Mouse (Mus musculus): ENCODE measurements around the gene Tk1.

The Tk1 gene

DNA sequence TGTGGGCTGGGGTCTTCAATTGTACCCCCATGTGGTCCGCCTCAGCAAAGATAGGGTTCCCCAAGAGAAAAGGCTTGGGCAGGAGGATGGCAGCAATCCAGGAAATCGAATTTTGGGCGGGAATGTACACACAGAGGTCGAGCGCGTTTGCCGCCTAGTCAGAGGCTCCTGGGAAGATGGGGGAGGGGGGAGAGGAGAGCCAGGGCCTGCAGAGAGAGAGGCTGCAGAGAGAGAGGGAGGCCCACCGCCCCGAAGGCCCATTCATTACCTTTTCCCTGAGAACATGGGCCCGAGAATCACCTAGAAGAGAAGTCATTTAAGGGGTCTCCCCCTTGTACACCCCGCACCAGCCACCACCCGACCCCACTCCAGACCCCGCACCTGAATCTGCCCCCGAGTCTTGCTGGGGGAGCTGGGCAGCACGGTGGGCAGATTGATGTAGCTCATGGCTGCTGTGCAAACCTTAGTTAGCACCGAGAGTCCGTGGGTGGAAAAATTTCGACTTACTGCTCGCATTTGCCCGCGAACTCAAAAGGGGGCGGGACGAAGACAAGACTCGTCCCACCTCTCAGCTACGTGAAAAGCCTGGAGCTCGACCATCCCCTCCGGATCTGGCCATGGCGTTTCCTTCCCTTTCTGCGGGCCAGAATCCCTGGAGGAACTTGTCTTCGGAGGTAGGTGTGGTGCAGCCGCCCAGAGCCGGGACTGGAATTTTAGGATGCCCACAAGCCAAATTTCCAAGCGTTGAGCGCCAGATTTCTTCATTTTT, at the start of gene Tk1, which contains the start of gene Afmid:
Tk1 (minus strand) TSS at position 760 of the 769 bp plus-strand sequence.
Afmid (plus strand) TSS at position 592 of the 769 bp plus-strand sequence.
- DNase-seq: peak; percentile 76

DNA sequence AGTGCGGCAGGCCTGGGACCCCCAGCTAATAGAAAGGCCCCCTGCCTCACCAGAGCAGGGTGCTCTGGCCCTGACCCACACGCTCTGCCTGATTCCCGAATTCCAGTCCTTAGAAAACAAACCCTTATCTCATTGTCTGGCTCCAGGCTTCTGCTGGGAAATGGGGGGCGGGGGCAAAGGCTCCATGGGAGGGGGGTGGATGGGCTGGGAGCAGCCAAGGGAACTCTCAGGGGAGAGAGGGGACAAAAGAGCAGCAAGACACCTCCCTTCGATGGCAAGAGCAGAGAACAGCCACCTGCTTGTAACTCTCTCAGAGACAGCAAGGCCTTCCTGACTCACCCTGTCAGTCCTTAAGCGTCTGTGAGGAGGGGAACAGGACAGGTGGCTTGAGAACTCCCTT, 49.8 kb upstream of the Tk1 start:
- peak; percentile 43 for DNase-seq

GRCm38 (mm10) chr11:117874419-117874818, 48.5 kb upstream of the Tk1 start:
- DNase-seq: peak; percentile 71

GRCm38 (mm10) chr11:117872861-117873608, 47.1 kb upstream of the Tk1 start, which contains the start of gene Tha1:
TSS of gene Tha1 (minus strand) at chr11:117873481.
- DNase-seq: peak; percentile 73

DNA sequence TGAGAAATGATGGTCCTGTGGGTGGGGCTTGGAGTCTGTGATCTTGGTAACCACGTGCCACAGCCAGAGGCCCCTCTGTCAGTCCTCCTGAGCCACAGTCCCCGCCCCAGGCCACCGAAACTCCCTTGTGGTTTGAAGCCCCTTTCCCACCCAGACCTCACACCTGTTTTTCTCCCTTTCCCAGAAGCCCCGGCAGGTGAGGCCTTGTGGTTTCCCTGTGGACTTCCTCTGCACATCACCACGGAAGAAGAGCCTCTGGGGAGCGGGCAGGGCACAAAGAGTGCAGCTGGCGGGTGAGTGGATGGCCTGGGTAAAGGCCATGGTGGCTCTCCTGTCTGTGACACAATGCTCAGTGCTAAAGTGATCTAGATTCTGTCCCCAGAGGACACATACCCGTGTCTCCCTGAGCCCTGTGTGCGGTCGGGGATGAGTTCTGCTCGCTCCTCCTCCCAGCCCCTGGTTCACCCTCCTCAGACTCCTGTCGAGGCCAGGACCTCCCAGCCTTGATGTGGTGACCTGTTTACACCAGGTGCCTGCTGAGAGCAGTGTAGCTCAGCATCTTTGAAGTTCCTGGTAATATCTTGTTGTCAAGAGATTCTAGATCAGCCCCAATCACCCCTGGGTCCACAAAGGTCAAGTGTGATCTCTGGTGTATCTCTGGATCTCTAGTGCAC, 46.2 kb upstream of the Tk1 start:
- peak; percentile 95 for DNase-seq

DNA sequence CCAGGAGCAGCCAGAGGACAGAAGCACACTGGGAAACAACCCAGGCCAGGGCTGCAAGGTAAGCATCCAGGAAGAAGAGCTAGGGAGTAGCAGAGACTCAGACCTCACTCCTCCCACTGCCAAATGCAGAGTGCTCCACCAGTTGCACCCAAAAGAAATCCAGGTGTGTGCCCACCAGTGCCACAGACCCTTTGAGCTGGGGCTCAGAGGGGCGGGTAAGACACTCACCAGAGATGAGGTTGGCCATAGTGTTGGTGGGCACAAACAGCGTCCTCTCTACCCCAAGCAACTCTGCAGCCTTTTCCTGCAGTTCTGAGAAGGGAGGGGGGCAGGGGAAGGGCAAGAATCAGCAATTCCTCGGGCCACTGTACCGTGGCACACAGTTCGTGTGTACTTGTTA, 45.5 kb upstream of the Tk1 start:
- peak; percentile 61 for DNase-seq

DNA sequence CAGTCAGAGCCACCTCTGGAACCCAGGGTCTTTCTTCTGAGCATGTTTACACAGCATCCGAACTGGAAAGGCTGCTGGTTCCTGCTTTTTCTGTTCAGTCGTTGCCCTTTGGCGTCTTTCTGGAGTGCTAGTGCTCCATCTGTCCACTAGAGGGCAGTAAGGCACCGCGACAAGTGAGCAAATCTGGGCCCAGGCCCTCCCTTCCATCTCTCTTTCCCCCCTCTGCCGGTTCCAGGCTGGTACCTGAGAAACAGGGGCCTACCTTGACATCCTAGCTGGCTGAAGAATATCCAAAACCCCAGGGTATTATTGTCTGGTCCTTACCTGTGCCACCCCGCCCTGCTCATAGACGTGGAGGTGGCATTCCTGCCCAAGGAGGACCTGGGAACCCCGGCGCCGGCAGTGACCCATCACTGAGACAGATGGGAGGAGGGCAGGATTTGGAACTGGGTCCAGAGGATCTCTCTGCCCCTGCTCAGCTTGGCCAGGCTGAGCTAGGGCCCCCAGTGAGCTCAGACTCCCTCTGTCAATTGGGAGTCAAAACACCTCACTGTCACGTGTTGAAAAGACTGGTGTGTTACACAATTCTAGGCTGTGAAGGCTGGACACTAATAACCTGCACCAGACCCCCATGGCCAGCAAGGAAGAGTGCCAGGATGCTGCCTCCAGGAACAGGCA, 44.9 kb upstream of the Tk1 start:
- peak; percentile 86 for DNase-seq

GRCm38 (mm10) chr11:117865988-117866387, 40.1 kb upstream of the Tk1 start:
- DNase-seq: no peak

DNA sequence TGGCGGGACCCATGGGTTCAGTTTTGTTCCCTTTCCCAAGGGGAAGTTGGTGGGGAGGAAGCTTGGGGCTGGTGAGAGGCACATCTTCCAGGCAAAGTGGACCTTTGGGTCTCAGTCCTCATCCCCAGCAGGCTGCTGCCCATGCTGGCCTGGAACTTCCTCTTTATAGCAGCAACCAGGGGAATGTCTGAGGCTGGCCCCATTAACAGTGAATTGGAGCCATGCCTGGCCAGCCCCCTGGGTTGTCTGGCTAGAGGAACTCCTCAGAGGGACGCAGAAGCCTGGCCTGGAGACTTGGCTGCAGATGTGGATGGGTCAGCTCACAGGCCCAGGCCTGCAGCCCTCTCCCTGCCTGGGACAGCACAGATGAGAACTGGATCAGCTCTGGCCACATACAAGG, 38.9 kb upstream of the Tk1 start:
- no peak for DNase-seq

- no peak for DNase-seq
These were observed 37.4 kb upstream of the Tk1 start for GRCm38 (mm10) chr11:117863174-117863856.

DNA sequence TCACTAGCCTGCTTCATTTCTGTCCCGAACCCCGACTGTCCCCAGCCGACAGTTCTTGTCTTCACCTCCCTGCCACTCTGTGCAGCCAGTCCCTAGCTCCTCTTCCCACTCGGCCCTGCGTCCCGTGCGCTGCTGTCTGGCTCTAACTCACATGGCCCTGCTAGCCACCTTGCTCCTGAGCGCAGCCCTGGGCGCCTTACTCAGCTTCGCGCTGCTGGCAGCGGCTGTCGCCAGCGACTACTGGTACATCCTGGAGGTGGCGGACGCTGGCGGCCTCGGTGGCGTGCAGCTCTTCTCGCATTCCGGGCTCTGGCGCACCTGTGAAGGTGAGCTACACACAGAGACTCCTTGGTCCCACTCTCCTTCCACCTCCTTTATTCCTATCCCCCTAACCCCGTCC, 34.7 kb upstream of the Tk1 start, which contains the start of gene Tmem235:
Tmem235 (plus strand) TSS at position 152 of the 400 bp plus-strand sequence.
- peak; percentile 56 for DNase-seq

GRCm38 (mm10) chr11:117858392-117858791, 32.5 kb upstream of the Tk1 start:
- no peak for DNase-seq

DNA sequence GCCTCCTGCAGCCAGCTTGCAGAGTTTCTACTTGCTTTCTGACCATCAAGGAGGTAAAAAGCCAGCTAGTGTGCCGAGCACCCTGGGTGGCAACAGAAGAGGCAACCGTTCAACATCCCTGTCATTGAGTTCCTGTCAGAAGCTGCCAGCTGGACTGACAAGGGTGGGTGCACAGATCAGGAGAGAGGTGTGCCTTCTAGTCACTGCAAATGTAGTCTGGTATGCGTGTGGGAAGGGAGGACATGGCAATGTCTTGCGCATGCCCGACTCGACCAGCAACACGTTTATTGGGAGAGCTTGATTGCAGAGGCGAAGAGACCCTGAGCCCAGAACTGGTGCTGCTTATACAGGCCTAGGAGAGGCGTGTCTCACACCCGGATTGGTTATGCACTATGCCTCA, 31.6 kb upstream of the Tk1 start:
- no peak for DNase-seq

GRCm38 (mm10) chr11:117855975-117856374, 30.1 kb upstream of the Tk1 start:
- DNase-seq: no peak

DNA sequence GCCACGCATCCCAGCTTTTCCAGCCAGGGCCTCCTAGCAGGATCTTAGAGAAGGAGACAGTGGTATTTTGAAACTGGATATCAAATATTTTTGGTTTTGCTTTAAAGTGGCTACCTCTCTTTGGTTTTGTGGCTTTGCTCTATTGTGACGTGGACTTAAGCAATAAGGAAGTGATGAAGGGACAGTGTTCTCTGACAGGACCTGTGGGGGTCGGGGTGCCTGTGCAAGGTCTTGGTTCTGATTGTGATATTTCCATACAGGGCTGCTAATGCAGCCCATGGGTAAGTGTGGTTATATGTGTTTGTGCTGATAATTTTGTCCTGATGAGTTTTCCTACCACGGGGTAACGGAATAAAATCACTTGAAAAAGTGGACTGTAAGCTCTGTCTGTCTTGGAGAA, 29.5 kb upstream of the Tk1 start:
- DNase-seq: no peak

GRCm38 (mm10) chr11:117854241-117854640, 28.3 kb upstream of the Tk1 start:
- no peak for DNase-seq

DNA sequence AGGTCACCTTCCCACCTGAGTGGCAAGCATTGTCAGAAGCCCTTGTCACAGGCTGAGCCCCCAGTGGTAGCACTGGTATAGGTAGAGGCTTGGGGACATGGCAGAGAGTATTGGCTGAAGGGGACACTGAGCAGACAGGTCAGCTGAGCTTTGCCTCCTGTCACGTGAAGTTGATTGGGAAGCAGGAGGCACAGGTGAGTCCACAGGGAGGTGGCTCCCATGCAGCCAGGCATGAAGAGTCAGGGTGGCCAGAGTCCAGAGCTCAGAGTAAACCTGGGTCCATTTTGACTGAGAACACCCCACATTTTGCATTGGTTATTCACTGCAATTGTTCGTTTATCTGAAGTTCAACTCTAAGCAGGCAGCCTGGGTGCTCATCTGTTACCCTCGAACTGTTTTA, 27.0 kb upstream of the Tk1 start:
- DNase-seq: no peak

DNA sequence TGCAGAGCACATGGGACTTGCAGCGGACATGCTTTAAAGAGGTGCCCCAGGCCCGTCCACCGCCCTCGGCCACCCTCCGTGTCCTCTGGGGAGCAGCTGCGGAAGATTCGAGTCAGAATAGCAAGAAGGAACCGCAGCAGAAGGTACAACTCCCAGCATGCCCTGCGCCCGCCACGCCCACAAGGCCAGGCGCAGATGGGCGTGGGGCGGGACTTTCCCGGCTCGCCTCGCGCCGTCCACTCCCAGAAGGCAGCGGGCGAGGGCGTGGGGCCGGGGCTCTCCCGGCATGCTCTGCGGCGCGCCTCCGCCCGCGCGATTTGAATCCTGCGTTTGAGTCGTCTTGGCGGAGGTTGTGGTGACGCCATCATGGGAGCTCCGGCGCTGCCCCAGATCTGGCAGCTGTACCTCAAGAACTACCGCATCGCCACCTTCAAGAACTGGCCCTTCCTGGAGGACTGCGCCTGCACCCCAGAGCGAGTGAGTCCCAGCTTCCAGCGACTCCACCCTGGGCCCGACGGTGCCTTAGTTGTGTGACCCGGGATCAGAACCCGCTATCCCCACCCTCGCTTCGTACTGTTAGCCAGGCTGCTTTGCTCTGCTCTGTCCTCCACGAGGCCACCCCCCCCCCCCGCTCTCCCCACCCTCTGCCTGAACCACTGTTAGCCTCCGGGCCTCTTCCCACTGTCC, 23.2 kb upstream of the Tk1 start, which contains the start of gene Birc5:
Birc5 (plus strand) TSS at position 267 of the 687 bp plus-strand sequence.
- DNase-seq: peak; percentile 99

GRCm38 (mm10) chr11:117848271-117848984, 22.5 kb upstream of the Tk1 start:
- DNase-seq: peak; percentile 70

- no peak for DNase-seq
These were observed 21.8 kb upstream of the Tk1 start for GRCm38 (mm10) chr11:117847593-117848215.

All from thymus, postnatal 14 days (tissue).